Mouse (Mus musculus): ENCODE measurements at regions not wholly inside any gene's neighbourhood (a gene's known extent, or its start where the extent isn't known, plus 50 kb on each side); places are given as distances from the start of the nearest gene placed in this dataset.

- Histone ChIP-seq H3K27ac (replicated peaks in 1 of 2; ENCODE audit: control insufficient read depth in 1 of 2, insufficient read depth in 1 of 2, low read depth in 2 of 2, low read length in 2 of 2) (no peak overlapping the region), H3K4me3 (ENCODE audit: control insufficient read depth in 1 of 2, insufficient read depth in 1 of 2, low read depth in 1 of 2, low read length in 2 of 2) (no peak overlapping the region), H3K36me3 (ENCODE audit: control insufficient read depth, insufficient read depth, low read length) (no peaks in the 10 kb centered on the region), H3K9ac (ENCODE audit: low read length) (no peak overlapping the region), H3K4me1 (ENCODE audit: control insufficient read depth in 2 of 2, insufficient read depth in 2 of 2, low read length in 2 of 2) (no peaks in the 10 kb centered on the region), H3K9me3 (ENCODE audit: control insufficient read depth, low read length) (no peaks in the 10 kb centered on the region), H3K4me2 (ENCODE audit: low read length) (no peak overlapping the region), H3K27me3 (ENCODE audit: control insufficient read depth, insufficient read depth, low read length) (no peaks in the 10 kb centered on the region)
- no peak for ATAC-seq (ENCODE audit: insufficient number of reproducible peaks, insufficient read depth, low FRiP score, low read depth)
- WGBS = 77% methylated on average over 5 of the region's 5 CpGs
These were observed 58.6 kb upstream of the Grip1 start for GRCm38 (mm10) chr10:119395048-119395447.

- Histone ChIP-seq H3K27ac (replicated peaks in 1 of 2; ENCODE audit: control insufficient read depth in 1 of 2, insufficient read depth in 1 of 2, low read depth in 2 of 2, low read length in 2 of 2) (no peak overlapping the region), H3K4me2 (ENCODE audit: low read length) (no peak overlapping the region), H3K9ac (ENCODE audit: low read length) (no peak overlapping the region), H3K27me3 (ENCODE audit: control insufficient read depth, insufficient read depth, low read length) (no peaks in the 10 kb centered on the region), H3K36me3 (ENCODE audit: control insufficient read depth, insufficient read depth, low read length) (no peaks in the 10 kb centered on the region), H3K4me1 (ENCODE audit: control insufficient read depth in 2 of 2, insufficient read depth in 2 of 2, low read length in 2 of 2) (no peaks in the 10 kb centered on the region), H3K4me3 (ENCODE audit: control insufficient read depth in 1 of 2, insufficient read depth in 1 of 2, low read depth in 1 of 2, low read length in 2 of 2) (no peak overlapping the region), H3K9me3 (ENCODE audit: control insufficient read depth, low read length) (no peaks in the 10 kb centered on the region)
- WGBS = 76% methylated on average over 3 of the region's 3 CpGs
- no peak for ATAC-seq (ENCODE audit: insufficient number of reproducible peaks, insufficient read depth, low FRiP score, low read depth)
These were observed 65.7 kb upstream of the Grip1 start for GRCm38 (mm10) chr10:119387924-119388323.

GRCm38 (mm10) chr10:119382257-119382656 lies 71.4 kb upstream of the Grip1 start:
- no peak for ATAC-seq (ENCODE audit: insufficient number of reproducible peaks, insufficient read depth, low FRiP score, low read depth)
- no peak overlapping the region for H3K4me3 ChIP-seq (ENCODE audit: control insufficient read depth in 1 of 2, insufficient read depth in 1 of 2, low read depth in 1 of 2, low read length in 2 of 2)
- H3K9ac ChIP-seq (ENCODE audit: low read length) = no peak overlapping the region
- H3K27me3 ChIP-seq (ENCODE audit: control insufficient read depth, insufficient read depth, low read length) = no peaks in the 10 kb centered on the region
- 84% methylated on average over 11 of the region's 11 CpGs for WGBS
- no peak overlapping the region for H3K4me2 ChIP-seq (ENCODE audit: low read length)
- no peaks in the 10 kb centered on the region for H3K4me1 ChIP-seq (ENCODE audit: control insufficient read depth in 2 of 2, insufficient read depth in 2 of 2, low read length in 2 of 2)
- no peak overlapping the region for H3K27ac ChIP-seq (replicated peaks in 1 of 2; ENCODE audit: control insufficient read depth in 1 of 2, insufficient read depth in 1 of 2, low read depth in 2 of 2, low read length in 2 of 2)
- H3K36me3 ChIP-seq (ENCODE audit: control insufficient read depth, insufficient read depth, low read length) = no peaks in the 10 kb centered on the region
- no peaks in the 10 kb centered on the region for H3K9me3 ChIP-seq (ENCODE audit: control insufficient read depth, low read length)

- H3K36me3 ChIP-seq (ENCODE audit: control insufficient read depth, insufficient read depth, low read length) = no peaks in the 10 kb centered on the region
- no peak overlapping the region for H3K9ac ChIP-seq (ENCODE audit: low read length)
- no peak overlapping the region for H3K4me3 ChIP-seq (ENCODE audit: control insufficient read depth in 1 of 2, insufficient read depth in 1 of 2, low read depth in 1 of 2, low read length in 2 of 2)
- no peaks in the 10 kb centered on the region for H3K9me3 ChIP-seq (ENCODE audit: control insufficient read depth, low read length)
- no peak overlapping the region for H3K27ac ChIP-seq (replicated peaks in 1 of 2; ENCODE audit: control insufficient read depth in 1 of 2, insufficient read depth in 1 of 2, low read depth in 2 of 2, low read length in 2 of 2)
- H3K4me1 ChIP-seq (ENCODE audit: control insufficient read depth in 2 of 2, insufficient read depth in 2 of 2, low read length in 2 of 2) = no peaks in the 10 kb centered on the region
- ATAC-seq (ENCODE audit: insufficient number of reproducible peaks, insufficient read depth, low FRiP score, low read depth) = no peak
- 68% methylated on average over 5 of the region's 5 CpGs for WGBS
- H3K4me2 ChIP-seq (ENCODE audit: low read length) = no peak overlapping the region
- H3K27me3 ChIP-seq (ENCODE audit: control insufficient read depth, insufficient read depth, low read length) = no peaks in the 10 kb centered on the region
These were observed 85.1 kb upstream of the Grip1 start for GRCm38 (mm10) chr10:119368566-119368965.

GRCm38 (mm10) chr10:119363616-119364015 lies 90.0 kb upstream of the Grip1 start:
- no peaks in the 10 kb centered on the region for H3K36me3 ChIP-seq (ENCODE audit: control insufficient read depth, insufficient read depth, low read length)
- no peak overlapping the region for H3K4me2 ChIP-seq (ENCODE audit: low read length)
- no peak overlapping the region for H3K9ac ChIP-seq (ENCODE audit: low read length)
- no peak overlapping the region for H3K27ac ChIP-seq (replicated peaks in 1 of 2; ENCODE audit: control insufficient read depth in 1 of 2, insufficient read depth in 1 of 2, low read depth in 2 of 2, low read length in 2 of 2)
- H3K27me3 ChIP-seq (ENCODE audit: control insufficient read depth, insufficient read depth, low read length) = no peaks in the 10 kb centered on the region
- no peaks in the 10 kb centered on the region for H3K9me3 ChIP-seq (ENCODE audit: control insufficient read depth, low read length)
- WGBS = 40% methylated on average over 3 of the region's 3 CpGs
- ATAC-seq (ENCODE audit: insufficient number of reproducible peaks, insufficient read depth, low FRiP score, low read depth) = no peak
- no peak overlapping the region for H3K4me3 ChIP-seq (ENCODE audit: control insufficient read depth in 1 of 2, insufficient read depth in 1 of 2, low read depth in 1 of 2, low read length in 2 of 2)
- no peaks in the 10 kb centered on the region for H3K4me1 ChIP-seq (ENCODE audit: control insufficient read depth in 2 of 2, insufficient read depth in 2 of 2, low read length in 2 of 2)

- H3K27ac ChIP-seq (replicated peaks in 1 of 2; ENCODE audit: control insufficient read depth in 1 of 2, insufficient read depth in 1 of 2, low read depth in 2 of 2, low read length in 2 of 2) = no peak overlapping the region
- no peaks in the 10 kb centered on the region for H3K9me3 ChIP-seq (ENCODE audit: control insufficient read depth, low read length)
- H3K4me2 ChIP-seq (ENCODE audit: low read length) = no peak overlapping the region
- H3K27me3 ChIP-seq (ENCODE audit: control insufficient read depth, insufficient read depth, low read length) = no peaks in the 10 kb centered on the region
- no peaks in the 10 kb centered on the region for H3K36me3 ChIP-seq (ENCODE audit: control insufficient read depth, insufficient read depth, low read length)
- H3K4me3 ChIP-seq (ENCODE audit: control insufficient read depth in 1 of 2, insufficient read depth in 1 of 2, low read depth in 1 of 2, low read length in 2 of 2) = no peak overlapping the region
- no peaks in the 10 kb centered on the region for H3K4me1 ChIP-seq (ENCODE audit: control insufficient read depth in 2 of 2, insufficient read depth in 2 of 2, low read length in 2 of 2)
- ATAC-seq (ENCODE audit: insufficient number of reproducible peaks, insufficient read depth, low FRiP score, low read depth) = no peak
- H3K9ac ChIP-seq (ENCODE audit: low read length) = no peak overlapping the region
- 54% methylated on average over 7 of the region's 7 CpGs for WGBS
These were observed 94.8 kb upstream of the Grip1 start for GRCm38 (mm10) chr10:119358730-119359292.

- Histone ChIP-seq H3K4me1 (ENCODE audit: control insufficient read depth in 2 of 2, insufficient read depth in 2 of 2, low read length in 2 of 2) (no peaks in the 10 kb centered on the region), H3K9me3 (ENCODE audit: control insufficient read depth, low read length) (0 out of 2 replicates have a peak, but pooled peaks cover 2% of the 10 kb centered on the region), H3K4me2 (ENCODE audit: low read length) (no peak overlapping the region), H3K36me3 (ENCODE audit: control insufficient read depth, insufficient read depth, low read length) (no peaks in the 10 kb centered on the region), H3K27ac (replicated peaks in 1 of 2; ENCODE audit: control insufficient read depth in 1 of 2, insufficient read depth in 1 of 2, low read depth in 2 of 2, low read length in 2 of 2) (no peak overlapping the region), H3K27me3 (ENCODE audit: control insufficient read depth, insufficient read depth, low read length) (no peaks in the 10 kb centered on the region), H3K4me3 (ENCODE audit: control insufficient read depth in 1 of 2, insufficient read depth in 1 of 2, low read depth in 1 of 2, low read length in 2 of 2) (no peak overlapping the region), H3K9ac (ENCODE audit: low read length) (no peak overlapping the region)
- no peak for ATAC-seq (ENCODE audit: insufficient number of reproducible peaks, insufficient read depth, low FRiP score, low read depth)
- WGBS = 74% methylated on average over 13 of the region's 13 CpGs
These were observed 102.7 kb upstream of the Cand1 start for GRCm38 (mm10) chr10:119342317-119343114.

GRCm38 (mm10) chr10:119340323-119340722 lies 100.5 kb upstream of the Cand1 start:
- Histone ChIP-seq H3K9ac (ENCODE audit: low read length) (no peak overlapping the region), H3K36me3 (ENCODE audit: control insufficient read depth, insufficient read depth, low read length) (no peaks in the 10 kb centered on the region), H3K9me3 (ENCODE audit: control insufficient read depth, low read length) (no peaks in the 10 kb centered on the region), H3K4me2 (ENCODE audit: low read length) (no peak overlapping the region), H3K4me1 (ENCODE audit: control insufficient read depth in 2 of 2, insufficient read depth in 2 of 2, low read length in 2 of 2) (no peaks in the 10 kb centered on the region), H3K27ac (replicated peaks in 1 of 2; ENCODE audit: control insufficient read depth in 1 of 2, insufficient read depth in 1 of 2, low read depth in 2 of 2, low read length in 2 of 2) (no peak overlapping the region), H3K27me3 (ENCODE audit: control insufficient read depth, insufficient read depth, low read length) (no peaks in the 10 kb centered on the region), H3K4me3 (ENCODE audit: control insufficient read depth in 1 of 2, insufficient read depth in 1 of 2, low read depth in 1 of 2, low read length in 2 of 2) (no peak overlapping the region)
- no peak for ATAC-seq (ENCODE audit: insufficient number of reproducible peaks, insufficient read depth, low FRiP score, low read depth)
- WGBS = 64% methylated on average over 8 of the region's 8 CpGs

Measured in heart, embryonic 14.5 days (tissue).